Mouse (Mus musculus) forebrain, embryonic 14.5 days (tissue): ENCODE measurements at regions not wholly inside any gene's neighbourhood (a gene's known extent, or its start where the extent isn't known, plus 50 kb on each side); places are given as distances from the start of the nearest gene placed in this dataset.

Source experiments
- ATAC-seq: fragments of 200-750 bp; cut with Nextera tagmentation; 2 replicates; pipeline ENCODE4 v1.8.0; 2017; ENCODE audit warnings: mild to moderate bottlenecking, moderate library complexity
- DNase-seq: peaks from one replicate; pipeline ENCODE4 v3.0.0-alpha.2; 2015; ENCODE audit warnings: low spot score
- H3K27ac ChIP-seq: fragments of 300-500 bp; sonication (generic); 2 replicates; pipeline ENCODE4 v1.5.1; 2014; ENCODE audit warnings: low read depth, mild to moderate bottlenecking, control low read depth, low read length, moderate library complexity
- H3K27me3 ChIP-seq: fragments of 300-500 bp; sonication (generic); replicated peaks from 2 replicates; pipeline ENCODE4 v1.6.1; 2014; ENCODE audit warnings: low read length, control low read depth, mixed read lengths; ENCODE audit not compliant: control insufficient read depth, insufficient read depth
- H3K36me3 ChIP-seq: fragments of 300-500 bp; sonication (generic); 2 replicates; pipeline ENCODE4 v1.6.1; 2014; ENCODE audit warnings: low read length, control low read depth; ENCODE audit not compliant: control insufficient read depth, insufficient read depth
- H3K4me1 ChIP-seq: fragments of 300-500 bp; sonication (generic); 2 replicates; pipeline ENCODE4 v1.6.1; 2014; ENCODE audit warnings: antibody characterized with exemption, low read length, control low read depth; ENCODE audit not compliant: control insufficient read depth, insufficient read depth
- H3K4me2 ChIP-seq: fragments of 300-500 bp; sonication (generic); 2 replicates; pipeline ENCODE4 v1.6.1; 2014; ENCODE audit warnings: mild to moderate bottlenecking, control low read depth, low read length
- H3K4me3 ChIP-seq: fragments of 300-500 bp; sonication (generic); 2 replicates; pipeline ENCODE4 v1.5.1; 2014; ENCODE audit warnings: low read depth, low read length, control low read depth
- H3K9ac ChIP-seq: fragments of 300-500 bp; sonication (generic); 2 replicates; pipeline ENCODE4 v1.6.1; 2014; ENCODE audit warnings: mild to moderate bottlenecking, low read length, control low read depth, moderate library complexity
- H3K9me3 ChIP-seq: fragments of 300-500 bp; sonication (generic); replicated peaks from 2 replicates; pipeline ENCODE4 v1.6.1; 2016; ENCODE audit warnings: low read length, control low read depth, mixed read lengths; ENCODE audit not compliant: control insufficient read depth
- WGBS: fragments of 180-500 bp; shearing (Covaris S2); extraction: QIAGEN DNeasy Blood & Tissue Kit; methylation state at CpG from one replicate; pipeline ENCODE4 v1.1.7; 2014; 5-methylcytosine and 5-hydroxymethylcytosine counted together

DNA sequence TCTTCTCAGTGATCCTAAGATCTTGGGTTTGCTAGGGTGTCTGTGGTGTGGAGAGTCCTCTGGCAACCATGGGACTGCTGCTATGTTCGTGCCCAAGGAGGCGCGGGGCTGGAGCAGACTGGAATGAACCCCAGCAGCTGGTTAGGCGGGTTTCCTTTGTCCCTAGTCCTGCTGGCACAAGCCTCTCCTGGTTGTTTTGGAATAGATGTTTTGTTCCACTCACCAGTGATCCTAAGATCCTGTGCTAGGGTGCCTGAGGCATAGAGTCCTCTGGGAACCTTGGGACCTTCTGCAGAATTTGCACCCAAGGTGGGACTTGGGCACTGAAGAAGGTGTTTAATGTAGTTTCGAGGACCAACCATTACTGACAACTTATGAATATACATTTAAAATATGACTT is 1205.9 kb upstream of the Gm8797 start:
- no peaks in the 10 kb centered on the region for H3K36me3 ChIP-seq
- no peak overlapping the region for H3K9ac ChIP-seq
- H3K9me3 ChIP-seq: no peaks in the 10 kb centered on the region
- 72% methylated on average over 5 of the region's 5 CpGs for WGBS
- 0 out of 2 replicates have a peak, but pooled peaks cover 5% of the 10 kb centered on the region for H3K4me1 ChIP-seq
- DNase-seq (no peak), ATAC-seq (no peak)
- no peak overlapping the region for H3K27ac ChIP-seq
- H3K27me3 ChIP-seq: no peaks in the 10 kb centered on the region
- no peak overlapping the region for H3K4me3 ChIP-seq
- H3K4me2 ChIP-seq: no peak overlapping the region

DNA sequence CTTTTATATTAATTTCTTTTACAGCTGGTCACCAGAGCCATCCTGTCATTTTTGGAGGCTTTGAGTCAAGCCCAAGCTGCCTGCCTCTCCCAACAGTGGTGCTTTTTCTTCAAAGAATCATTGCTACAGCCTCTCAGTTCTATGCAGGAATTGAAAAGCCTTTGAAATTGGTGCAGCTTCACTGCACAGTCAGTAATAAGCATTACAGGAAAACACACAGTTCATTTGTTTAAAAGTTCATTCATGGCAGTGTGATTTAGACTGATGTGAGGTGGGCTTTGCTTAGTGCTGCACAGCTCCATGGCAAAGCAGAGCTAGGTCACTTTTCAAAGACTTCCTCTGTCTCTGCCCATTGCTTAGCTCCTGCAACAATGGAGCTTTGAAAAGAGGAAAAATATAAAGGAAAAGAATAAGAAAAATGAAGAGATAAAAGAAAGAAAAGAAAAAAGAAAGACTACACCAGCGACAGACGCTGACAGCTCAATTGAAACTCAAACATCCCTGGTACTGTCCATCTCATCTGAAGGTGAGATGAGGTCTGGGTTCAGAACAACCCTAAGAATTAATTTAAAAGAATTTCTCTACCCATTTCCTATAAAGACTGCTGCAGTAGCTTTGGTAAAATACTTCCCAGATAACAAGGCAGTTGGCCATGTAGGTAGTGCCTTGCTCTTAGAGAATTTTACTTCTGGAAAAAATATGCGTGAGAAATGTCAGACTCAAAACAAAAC is 1204.3 kb upstream of the Gm8797 start:
- H3K4me1 ChIP-seq: 0 out of 2 replicates have a peak, but pooled peaks cover 5% of the 10 kb centered on the region
- no peaks in the 10 kb centered on the region for H3K27me3 ChIP-seq
- no peak overlapping the region for H3K4me2 ChIP-seq
- ATAC-seq (peak; percentile 95), DNase-seq (peak; percentile 70)
- H3K9me3 ChIP-seq: no peaks in the 10 kb centered on the region
- no peaks in the 10 kb centered on the region for H3K36me3 ChIP-seq
- no peak overlapping the region for H3K9ac ChIP-seq
- WGBS: 22% methylated on average over 3 of the region's 3 CpGs
- H3K27ac ChIP-seq: no peak overlapping the region
- H3K4me3 ChIP-seq: no peak overlapping the region

DNA sequence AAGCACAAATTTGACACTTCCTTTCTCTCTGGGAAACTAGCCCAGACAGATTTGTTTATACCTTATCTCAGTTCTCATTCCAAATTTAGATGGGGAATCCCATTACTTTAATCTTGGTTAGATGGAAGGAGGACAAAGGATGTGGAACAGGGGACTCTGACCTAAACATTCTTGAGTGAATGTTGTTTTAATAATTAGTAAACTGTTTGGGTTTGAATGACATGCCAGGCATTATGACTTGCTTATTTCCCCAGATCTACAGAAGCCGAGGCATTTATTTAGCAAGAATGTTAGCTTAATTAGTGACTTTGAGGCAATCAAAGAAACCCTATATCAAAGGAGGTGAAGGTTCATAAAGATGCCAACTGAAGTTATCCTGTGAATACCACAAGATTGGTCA is 1189.9 kb upstream of the Gm8797 start:
- ATAC-seq (no peak), DNase-seq (no peak)
- Histone ChIP-seq H3K9ac (no peak overlapping the region), H3K4me2 (no peak overlapping the region), H3K9me3 (no peaks in the 10 kb centered on the region), H3K4me3 (no peak overlapping the region), H3K4me1 (no peaks in the 10 kb centered on the region), H3K27ac (no peak overlapping the region), H3K36me3 (no peaks in the 10 kb centered on the region), H3K27me3 (no peaks in the 10 kb centered on the region)
- 33% methylated on average over 1 of the region's 1 CpGs for WGBS

DNA sequence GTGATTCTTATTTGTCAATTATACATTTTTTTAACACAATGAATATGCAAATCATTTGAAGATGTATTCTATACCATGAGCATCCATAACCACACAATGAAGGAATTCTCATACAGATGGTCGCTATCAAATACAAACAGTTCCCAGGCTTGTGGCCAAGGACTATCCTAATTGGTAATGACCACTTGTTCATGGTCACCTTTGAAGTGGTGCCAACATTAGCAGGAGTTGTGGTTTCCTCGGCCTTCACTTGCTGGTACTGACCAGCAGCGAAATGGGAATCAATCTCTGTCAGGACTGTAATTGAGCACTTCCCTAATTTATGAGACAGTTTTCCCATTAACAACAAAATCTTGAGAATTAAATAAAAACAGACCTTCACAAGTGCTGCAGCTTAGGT is 1168.1 kb upstream of the Gm8797 start:
- Histone ChIP-seq H3K4me3 (no peak overlapping the region), H3K4me2 (no peak overlapping the region), H3K9me3 (no peaks in the 10 kb centered on the region), H3K27me3 (no peaks in the 10 kb centered on the region), H3K36me3 (no peaks in the 10 kb centered on the region), H3K27ac (no peak overlapping the region), H3K9ac (no peak overlapping the region), H3K4me1 (no peaks in the 10 kb centered on the region)
- DNase-seq (no peak), ATAC-seq (no peak)
- 71% methylated on average over 3 of the region's 3 CpGs for WGBS

DNA sequence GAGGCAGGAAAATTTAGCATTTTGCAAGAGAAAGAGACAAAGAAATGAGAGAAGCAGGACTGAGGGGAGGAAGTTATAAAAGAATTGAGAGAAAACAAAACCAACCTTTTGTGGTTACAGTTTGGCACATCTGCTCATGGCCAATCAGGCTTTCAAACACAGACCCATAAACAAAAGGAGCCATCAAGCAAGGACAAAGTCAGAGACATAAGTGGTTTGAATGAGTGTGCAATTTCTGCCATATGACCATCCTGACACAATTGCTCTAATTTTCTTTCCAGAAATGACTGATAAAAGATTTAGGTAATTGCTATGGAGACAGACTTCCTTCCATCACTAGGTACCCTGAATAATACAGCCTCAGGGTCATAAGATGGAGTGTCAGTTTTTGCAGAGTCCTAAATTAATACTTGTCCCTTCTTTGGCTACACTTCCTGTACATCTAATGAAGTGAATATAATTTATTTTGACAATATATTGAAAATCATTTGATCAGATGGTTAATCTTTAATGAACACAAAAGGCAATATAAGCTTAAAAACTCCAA is 1156.6 kb upstream of the Gm8797 start:
- H3K36me3 ChIP-seq: no peaks in the 10 kb centered on the region
- 0 out of 2 replicates have a peak, but pooled peaks have one; percentile 46 for ATAC-seq
- no peaks in the 10 kb centered on the region for H3K9me3 ChIP-seq
- no peaks in the 10 kb centered on the region for H3K27me3 ChIP-seq
- no peak overlapping the region for H3K4me2 ChIP-seq
- peak; percentile 31 for DNase-seq
- no peak overlapping the region for H3K9ac ChIP-seq
- H3K4me1 ChIP-seq: no peaks in the 10 kb centered on the region
- no peak overlapping the region for H3K4me3 ChIP-seq
- H3K27ac ChIP-seq: no peak overlapping the region

DNA sequence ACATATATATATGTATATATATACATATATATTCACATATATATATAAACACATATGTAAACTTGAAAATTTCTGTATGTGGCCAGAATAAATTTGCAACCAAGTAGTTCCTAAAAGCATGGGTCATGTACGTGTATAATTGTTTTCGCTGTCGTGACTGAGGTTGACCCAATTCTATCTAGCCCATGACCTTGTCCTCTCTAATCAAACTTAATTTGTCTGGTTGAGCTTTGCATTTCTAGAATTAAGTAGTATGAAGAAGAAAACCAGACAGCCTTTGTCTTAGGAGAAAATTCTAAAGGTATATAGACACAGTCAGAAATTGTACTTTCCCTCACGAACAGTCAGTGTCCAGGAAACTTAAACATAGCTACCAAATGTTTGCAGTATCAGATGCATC is 1156.1 kb upstream of the Gm8797 start:
- ATAC-seq: no peak
- H3K4me2 ChIP-seq: no peak overlapping the region

More for the DNA sequence above, 1156.1 kb upstream of the Gm8797 start:
- 85% methylated on average over 4 of the region's 4 CpGs for WGBS
- Histone ChIP-seq H3K36me3 (no peaks in the 10 kb centered on the region), H3K4me1 (no peaks in the 10 kb centered on the region), H3K27ac (no peak overlapping the region), H3K9me3 (no peaks in the 10 kb centered on the region), H3K9ac (no peak overlapping the region), H3K27me3 (no peaks in the 10 kb centered on the region), H3K4me3 (no peak overlapping the region)
- DNase-seq: no peak
